Mouse (Mus musculus): Measurements from ENCODE around the gene Tubb5.

The Tubb5 gene

DNA sequence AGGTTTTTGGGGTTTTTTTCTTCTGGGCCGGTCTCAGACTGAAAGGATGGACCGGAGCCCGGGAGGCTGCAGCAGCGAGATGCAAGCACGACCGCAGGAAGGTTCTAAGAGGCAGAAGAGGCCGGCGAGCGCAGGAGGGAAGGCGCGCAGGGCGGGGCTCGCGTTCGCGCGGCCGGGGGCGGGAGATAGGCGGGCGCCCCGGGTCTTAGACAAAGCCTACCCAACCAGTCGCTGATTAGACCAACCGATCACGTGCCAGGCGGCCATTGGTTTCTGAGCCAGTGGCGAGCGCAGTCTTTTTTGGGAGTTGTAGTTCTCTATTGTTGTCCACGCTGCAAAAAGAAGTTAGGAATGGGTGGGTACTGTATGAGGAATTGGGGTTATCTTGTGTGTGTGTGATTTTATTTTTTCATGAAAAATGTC, at the start of gene Tubb5:
Gene Tubb5, minus strand, starts transcription at position 185 of the 423 bp plus-strand sequence.
- peak; percentile 86; the same call in 1 of the 2 replicates for TF ChIP-seq GATA4 (IDR thresholded peaks at IDR 0.05; ENCODE audit: insufficient replicate concordance, low read length)

DNA sequence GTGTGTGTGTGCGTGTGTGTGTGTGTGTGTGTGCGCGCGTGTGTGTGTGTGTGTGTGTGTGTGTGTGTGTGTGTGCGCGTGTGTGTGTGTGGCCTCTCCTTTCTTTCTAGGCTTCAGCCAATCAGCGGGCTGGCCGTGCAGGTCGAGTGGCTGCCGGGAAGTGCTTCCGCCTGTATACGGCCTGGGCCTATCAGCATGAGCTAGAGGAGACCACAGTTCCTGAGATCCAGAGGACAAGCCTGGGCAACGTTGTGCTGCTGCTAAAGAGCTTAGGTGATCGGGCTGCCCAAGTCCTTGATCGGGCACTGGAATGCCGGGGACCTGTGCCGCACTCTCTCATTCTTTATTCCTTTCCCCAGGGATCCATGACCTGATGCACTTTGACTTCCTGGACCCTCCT, 49.6 kb upstream of the Tubb5 start:
- no peak for TF ChIP-seq GATA4 (IDR thresholded peaks at IDR 0.05; ENCODE audit: insufficient replicate concordance, low read length)

DNA sequence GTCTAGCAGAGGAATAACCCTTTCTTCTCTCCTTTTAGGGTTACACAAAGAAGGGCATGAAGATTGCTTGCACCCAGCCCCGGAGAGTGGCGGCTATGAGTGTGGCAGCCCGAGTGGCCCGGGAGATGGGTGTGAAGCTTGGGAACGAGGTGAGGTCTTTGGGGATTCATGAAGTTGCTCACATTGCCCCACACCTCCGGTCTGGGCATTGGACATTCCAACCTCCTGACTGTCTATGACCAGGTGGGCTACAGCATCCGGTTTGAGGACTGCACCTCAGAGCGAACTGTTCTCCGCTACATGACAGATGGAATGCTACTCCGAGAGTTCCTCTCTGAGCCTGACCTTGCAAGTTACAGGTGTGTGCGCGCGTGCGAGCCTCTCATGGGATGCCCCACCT, 45.7 kb upstream of the Tubb5 start:
- TF ChIP-seq GATA4 (IDR thresholded peaks at IDR 0.05; ENCODE audit: insufficient replicate concordance, low read length), result no peak

DNA sequence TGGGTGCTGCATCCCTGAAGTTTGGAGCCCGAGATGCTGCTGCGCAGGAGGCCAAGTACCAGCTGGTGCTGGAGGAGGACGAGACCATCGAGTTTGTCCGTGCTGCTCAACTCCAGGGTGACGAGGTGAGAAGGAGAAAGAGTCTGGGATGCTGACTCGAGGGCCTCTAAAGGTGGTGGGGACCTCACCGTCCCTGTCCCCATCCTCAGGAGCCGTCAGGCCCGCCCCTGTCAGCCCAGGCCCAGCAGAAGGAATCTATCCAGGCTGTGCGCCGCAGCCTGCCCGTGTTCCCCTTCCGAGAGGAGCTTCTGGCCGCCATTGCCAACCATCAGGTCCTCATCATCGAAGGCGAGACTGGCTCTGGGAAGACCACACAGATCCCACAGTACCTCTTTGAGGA, 44.8 kb upstream of the Tubb5 start:
- no peak for TF ChIP-seq GATA4 (IDR thresholded peaks at IDR 0.05; ENCODE audit: insufficient replicate concordance, low read length)

DNA sequence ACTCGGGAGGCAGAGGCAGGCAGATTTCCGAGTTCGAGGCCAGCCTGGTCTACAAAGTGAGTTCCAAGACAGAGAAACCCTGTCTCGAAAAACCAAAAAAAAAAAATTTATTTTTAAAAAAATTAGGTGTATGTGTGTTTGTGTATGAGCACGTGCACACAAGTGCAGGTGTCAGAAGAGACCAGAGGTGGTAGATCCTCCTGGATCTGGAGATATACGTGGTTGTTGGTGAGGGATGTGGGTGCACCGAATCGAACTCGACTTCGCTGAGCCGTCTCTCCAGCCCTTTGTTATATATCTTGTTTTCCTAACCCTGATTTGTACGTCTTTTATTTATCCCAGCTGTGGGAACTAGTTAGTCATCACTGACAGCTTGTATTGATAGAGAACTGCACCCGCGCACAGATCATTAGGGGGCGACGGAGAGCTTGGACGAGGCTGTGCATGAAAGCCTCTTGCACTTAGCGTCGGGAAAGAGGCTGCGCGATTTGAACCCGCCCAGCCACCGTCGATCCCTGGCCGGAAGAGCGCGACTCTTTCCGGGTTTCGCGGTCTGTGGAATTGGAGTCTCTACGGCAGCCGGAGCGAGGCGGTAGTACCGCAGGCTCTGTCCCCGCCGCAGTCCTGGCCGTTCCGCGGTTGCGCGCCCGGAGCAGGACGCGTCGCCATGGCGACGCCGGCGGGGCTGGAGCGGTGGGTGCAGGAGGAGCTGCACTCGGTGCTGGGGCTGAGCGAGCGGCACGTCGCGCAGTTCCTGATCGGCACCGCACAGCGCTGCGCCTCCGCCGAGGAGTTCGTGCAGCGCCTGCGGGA, 41.3 kb upstream of the Tubb5 start, which contains the start of gene Dhx16:
Gene Dhx16, plus strand, starts transcription at position 575 of the 813 bp plus-strand sequence.
- TF ChIP-seq GATA4 (IDR thresholded peaks at IDR 0.05; ENCODE audit: insufficient replicate concordance, low read length), result peak; percentile 60; the same call in 1 of the 2 replicates

DNA sequence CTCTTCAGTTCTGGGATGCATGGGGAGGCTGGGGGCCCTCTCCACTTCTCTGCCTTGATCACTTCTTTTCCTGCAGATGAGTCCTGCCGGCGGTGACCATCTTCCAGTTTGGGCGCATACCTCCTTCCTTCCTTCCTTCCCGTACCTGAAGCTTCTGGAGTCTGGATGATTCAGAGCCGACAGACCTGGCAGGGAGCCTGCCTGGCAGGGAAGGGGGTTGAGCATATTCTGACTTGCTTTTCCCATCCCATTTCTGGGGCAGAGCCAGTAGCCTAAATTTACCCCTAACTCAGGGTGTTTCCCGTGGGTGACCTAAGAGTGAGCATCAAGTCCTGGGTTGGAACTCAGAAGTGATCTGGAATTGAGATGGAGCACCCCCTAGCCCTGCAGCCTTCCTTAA, 36.6 kb upstream of the Tubb5 start:
- TF ChIP-seq GATA4 (IDR thresholded peaks at IDR 0.05; ENCODE audit: insufficient replicate concordance, low read length), result no peak

DNA sequence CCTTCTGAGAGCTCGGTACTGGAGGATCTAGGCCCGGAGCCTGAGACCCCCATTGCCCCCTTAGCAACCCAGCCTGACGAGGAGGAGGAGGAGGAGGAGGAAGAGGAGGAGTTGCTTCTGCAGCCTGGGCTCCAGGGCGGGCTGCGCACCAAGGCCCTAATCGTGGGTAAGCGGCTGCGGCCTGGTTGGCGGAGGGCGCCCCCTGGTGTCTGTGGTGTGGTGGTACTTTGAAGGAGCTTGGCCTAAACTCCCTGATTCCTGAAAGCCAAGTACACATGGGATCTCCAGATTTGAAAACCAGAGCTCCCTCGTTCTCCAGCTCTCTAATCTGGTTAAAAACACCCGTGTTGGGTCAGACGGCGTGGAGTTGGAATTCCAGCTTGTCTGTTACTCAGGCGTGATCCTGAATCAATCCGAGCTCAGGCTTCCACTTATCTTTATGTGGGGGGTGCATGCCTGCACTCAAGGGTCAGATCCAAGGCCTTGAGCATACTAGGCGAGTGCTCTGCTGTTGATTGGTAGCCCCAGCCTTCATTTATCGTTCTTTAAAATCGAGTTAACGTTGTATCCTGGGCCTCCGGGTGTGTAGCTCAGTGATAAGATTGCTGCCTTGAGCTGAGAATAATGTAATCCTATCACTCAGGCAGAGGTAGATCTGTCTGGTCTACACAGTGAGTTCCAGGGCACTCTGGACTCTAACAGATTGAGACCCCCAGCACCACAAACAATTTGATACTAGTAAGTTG, 35.8 kb upstream of the Tubb5 start:
- TF ChIP-seq GATA4 (IDR thresholded peaks at IDR 0.05; ENCODE audit: insufficient replicate concordance, low read length), result no peak

DNA sequence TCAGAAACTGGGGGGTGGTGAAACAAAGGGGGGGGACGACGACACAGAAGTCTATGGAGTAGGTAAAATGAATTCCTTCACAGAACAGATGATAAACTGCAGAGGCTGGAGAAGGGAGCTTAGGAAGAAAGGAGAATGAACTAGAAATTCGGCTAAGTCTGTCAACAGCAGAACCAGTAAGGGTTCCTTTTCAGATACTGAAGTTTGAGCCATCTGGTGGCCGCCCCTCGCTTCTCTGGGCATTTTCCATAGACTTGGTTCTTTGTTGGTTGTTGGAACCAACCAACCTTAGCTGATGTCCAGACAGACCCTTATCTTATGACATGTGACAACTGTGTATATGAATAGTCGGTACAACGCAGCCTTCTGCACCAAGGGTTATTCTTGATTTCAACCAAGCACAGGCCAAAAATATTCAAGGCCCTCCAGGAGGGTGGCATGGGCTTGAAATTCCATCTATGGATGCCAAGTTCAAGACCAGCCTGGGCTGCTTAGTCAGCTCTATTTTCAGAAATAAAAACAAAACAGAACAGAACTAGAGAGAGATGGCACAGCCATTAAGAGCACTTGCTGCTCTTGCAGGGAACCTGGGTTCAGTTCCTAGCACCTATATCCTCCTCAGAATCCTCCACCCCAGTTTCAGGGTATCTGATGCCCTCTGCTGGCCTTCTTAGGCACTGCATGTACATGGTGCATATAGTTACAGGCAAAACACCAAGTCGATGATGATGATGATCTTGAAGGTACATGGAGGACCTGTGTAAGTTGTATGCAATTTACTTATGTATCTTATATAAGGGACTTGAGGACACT, 33.0 kb upstream of the Tubb5 start:
- no peak for TF ChIP-seq GATA4 (IDR thresholded peaks at IDR 0.05; ENCODE audit: insufficient replicate concordance, low read length)

DNA sequence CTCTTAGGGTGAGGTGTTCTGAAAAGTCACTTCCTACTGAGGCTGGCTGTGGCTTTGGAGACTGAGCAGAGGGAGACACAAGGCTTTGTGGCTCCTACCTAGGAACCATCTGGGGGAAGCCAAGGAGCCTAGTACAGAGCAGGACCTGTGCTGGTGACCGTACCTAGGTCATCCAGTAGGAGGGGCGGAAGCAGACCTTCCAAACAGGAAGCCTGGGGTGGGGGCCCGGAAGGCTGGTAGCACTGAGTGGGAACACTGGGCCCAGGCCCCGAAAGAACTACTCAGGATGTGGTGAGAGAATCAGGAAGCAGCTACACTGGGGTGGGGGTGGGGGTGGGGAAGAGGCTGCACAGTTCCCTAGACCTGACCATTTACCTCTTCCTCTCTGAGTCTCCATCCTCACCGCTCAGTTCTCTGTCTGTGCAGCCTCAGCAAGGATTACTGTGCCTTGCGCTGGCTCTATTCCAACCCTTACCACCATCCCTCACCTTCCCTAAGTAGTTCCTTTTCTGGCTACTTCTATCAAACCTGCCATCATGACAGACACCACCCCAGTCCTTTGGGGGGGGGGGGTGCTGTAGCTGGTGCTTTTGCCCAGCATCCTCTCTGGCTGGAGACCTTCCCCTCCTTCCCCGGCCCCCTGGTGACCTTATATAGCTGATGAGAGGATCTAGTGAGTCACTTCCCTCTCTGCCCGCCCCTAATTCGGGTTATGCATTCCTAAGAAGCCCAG, 32.2 kb upstream of the Tubb5 start:
- no peak for TF ChIP-seq GATA4 (IDR thresholded peaks at IDR 0.05; ENCODE audit: insufficient replicate concordance, low read length)

DNA sequence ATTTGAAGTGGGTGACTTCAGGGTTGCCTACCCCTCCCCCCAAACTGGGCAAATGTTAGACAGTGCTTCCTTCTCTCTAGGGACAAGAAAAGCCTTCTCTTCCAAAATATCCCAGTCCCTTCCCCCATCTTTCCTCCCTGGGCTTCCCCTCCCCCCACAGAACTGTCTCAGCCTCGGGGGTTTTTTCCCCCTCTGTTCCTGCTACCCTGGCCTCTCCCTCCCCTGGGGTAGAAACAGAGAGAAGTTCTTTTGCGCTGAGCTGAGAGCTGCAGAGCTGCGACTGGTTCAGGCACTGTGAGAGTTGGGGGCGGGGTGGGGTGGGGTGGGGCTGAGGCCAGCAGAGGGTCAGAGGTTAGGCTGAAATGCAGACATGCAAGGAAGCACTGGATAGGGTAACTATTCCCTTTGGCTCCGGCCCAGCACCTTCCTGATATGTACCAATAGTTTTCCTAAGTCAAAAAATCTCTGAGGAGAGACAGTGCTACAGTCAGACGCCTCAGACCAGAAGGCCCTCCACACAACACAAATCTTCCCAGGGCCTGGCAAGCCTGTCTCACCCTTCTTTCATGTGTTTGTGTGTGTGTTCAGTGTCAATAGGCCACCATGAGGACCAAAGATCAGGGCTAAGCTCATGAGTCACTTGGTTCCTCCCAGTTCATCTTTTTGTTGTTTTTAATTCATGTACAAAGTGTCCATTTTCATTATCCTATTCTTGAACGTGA, 31.4 kb upstream of the Tubb5 start:
- TF ChIP-seq GATA4 (IDR thresholded peaks at IDR 0.05; ENCODE audit: insufficient replicate concordance, low read length), result no peak

DNA sequence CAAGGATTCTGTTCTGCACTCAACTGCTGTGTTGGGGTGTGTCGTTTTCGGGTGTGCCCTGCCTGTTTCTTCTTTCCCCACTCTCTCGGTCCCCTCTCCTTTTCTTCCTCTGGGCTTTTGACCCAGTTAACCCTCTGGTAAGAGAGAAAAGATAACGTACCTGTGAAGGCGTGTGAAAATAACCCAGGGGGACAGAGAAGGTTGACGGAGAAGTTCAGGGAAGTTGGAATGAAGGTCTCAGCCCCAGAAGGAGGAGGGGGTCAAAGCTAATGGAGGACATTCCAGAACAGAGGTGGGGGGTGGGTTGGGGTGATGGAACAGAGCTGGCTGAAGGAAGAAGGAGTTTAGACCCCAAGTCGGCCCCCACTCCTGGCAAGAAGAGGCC, 30.8 kb upstream of the Tubb5 start:
- no peak for TF ChIP-seq GATA4 (IDR thresholded peaks at IDR 0.05; ENCODE audit: insufficient replicate concordance, low read length)

DNA sequence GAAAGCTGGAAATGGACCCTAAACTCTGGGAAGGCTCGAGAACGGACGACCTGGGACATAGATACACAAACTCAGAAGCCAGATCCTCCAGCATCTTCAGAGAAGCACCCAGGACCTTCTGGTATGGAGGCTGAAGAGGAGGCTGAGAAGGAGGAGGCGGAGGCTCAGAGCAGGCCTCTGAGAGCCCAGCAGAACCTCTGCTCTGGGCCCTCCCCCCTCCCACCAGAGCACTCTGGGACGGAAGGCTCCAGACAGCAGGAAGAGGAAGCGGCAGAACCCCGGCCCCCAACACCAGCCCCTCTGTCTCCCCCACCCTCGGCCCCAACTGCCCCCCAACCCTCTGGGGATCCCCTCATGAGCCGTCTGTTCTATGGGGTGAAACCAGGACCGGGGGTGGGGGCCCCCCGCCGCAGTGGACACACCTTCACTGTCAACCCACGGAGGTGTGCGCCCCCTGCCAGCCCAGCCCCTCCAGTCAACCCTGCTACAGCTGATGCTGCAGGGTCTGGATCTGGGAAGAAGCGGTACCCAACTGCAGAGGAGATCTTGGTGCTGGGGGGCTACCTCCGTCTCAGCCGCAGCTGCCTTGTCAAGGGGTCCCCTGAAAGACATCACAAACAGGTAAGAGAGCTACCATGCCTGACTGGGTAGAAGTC, 30.2 kb upstream of the Tubb5 start:
- no peak for TF ChIP-seq GATA4 (IDR thresholded peaks at IDR 0.05; ENCODE audit: insufficient replicate concordance, low read length)
